Mouse (Mus musculus) embryonic facial prominence, embryonic 14.5 days (tissue): Measurements from ENCODE around the gene Gamt. TPM values are rescaled to one million over a fixed set of nuclear protein-coding genes. Genes with fewer than 3 reads are reported as not detected.
"Not testable (repeated sequence)": the region's sequence is repeated elsewhere in the genome, so short reads cannot be mapped to it uniquely, and the experiment has no call there.

Experiments
- ATAC-seq: fragments of 200-750 bp; cut with Nextera tagmentation; 2 replicates; pipeline ENCODE4 v1.8.0; 2017; ENCODE audit warnings: low read depth, moderate number of reproducible peaks, moderate TSS enrichment
- DNase-seq: peaks from one replicate; pipeline ENCODE4 v3.0.0-alpha.2; 2015; ENCODE audit warnings: low spot score
- H3K27ac ChIP-seq: fragments of 300-500 bp; sonication (generic); replicated peaks from 2 replicates; pipeline ENCODE4 v1.5.1; 2014; ENCODE audit warnings: low read depth, mild to moderate bottlenecking, low read length, moderate library complexity
- H3K27me3 ChIP-seq: fragments of 300-500 bp; sonication (generic); replicated peaks from 2 replicates; pipeline ENCODE4 v1.6.1; 2014; ENCODE audit warnings: low read length; ENCODE audit not compliant: control insufficient read depth, insufficient read depth
- H3K36me3 ChIP-seq: fragments of 300-500 bp; sonication (generic); 2 replicates; pipeline ENCODE4 v1.6.1; 2014; ENCODE audit warnings: low read length, mixed read lengths; ENCODE audit not compliant: control insufficient read depth, insufficient read depth
- H3K4me1 ChIP-seq: fragments of 300-500 bp; sonication (generic); 2 replicates; pipeline ENCODE4 v1.6.1; 2014; ENCODE audit warnings: antibody characterized with exemption, low read length; ENCODE audit not compliant: control insufficient read depth, insufficient read depth
- H3K4me2 ChIP-seq: fragments of 300-500 bp; sonication (generic); 2 replicates; pipeline ENCODE4 v1.6.1; 2014; ENCODE audit warnings: low read depth, mild to moderate bottlenecking, low read length, moderate library complexity, mixed read lengths
- H3K4me3 ChIP-seq: fragments of 300-500 bp; sonication (generic); 2 replicates; pipeline ENCODE4 v1.5.1; 2014; ENCODE audit warnings: low read depth, mild to moderate bottlenecking, low read length
- H3K9ac ChIP-seq: fragments of 300-500 bp; sonication (generic); 2 replicates; pipeline ENCODE4 v1.6.1; 2014; ENCODE audit warnings: low read depth, mild to moderate bottlenecking, low read length, moderate library complexity, mixed read lengths
- H3K9me3 ChIP-seq: fragments of 300-500 bp; sonication (generic); 2 replicates; pipeline ENCODE4 v1.6.1; 2016; ENCODE audit warnings: low read length; ENCODE audit not compliant: control insufficient read depth
- WGBS: fragments of 180-500 bp; shearing (Covaris S2); extraction: QIAGEN DNeasy Blood & Tissue Kit; methylation state at CpG from one replicate; pipeline ENCODE4 v1.1.7; 2014; 5-methylcytosine and 5-hydroxymethylcytosine counted together
- microRNA-seq: library from miRNA; unstranded; fragments of <30 nt; microRNA quantifications from one replicate; pipeline ENCODE4, GENCODE M21; 2016; ENCODE audit warnings: borderline number of aligned reads
- polyA plus RNA-seq: library from polyadenylated mRNA; unstranded; fragments of >200 nt; fragmentation: Nextera tagmentation; extraction: Ambion mirVana; gene quantifications from 2 replicates; pipeline ENCODE4 v1.2.1, GENCODE M21; 2014

Gene Gamt
- polyA plus RNA-seq, 1 experiment from 2014 or later: 139 TPM

DNA sequence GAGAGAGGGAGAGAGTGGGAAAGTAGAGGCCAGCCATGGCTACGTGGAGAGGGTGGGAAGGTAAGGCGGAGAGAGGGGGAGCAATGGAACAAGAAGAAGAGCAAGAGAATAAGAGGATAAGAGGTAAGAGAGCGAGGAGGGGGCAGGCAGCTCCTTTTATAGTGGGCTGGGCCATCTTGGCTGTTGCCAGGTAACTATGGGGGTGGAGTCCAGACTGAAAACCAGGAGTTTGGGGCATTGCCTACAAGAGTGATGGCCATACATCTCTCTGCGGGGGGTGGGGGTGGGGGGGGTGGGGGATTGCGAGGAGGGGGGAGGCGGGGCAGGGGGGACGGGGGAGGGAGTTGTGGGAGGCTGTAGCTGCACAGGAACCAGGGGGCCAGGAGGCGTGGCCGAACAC lies 40.1 kb downstream of the Gamt start:
- no peak overlapping the region for H3K4me2 ChIP-seq
- H3K9me3 ChIP-seq: no peaks in the 10 kb centered on the region
- no peak overlapping the region for H3K27ac ChIP-seq
- H3K4me3 ChIP-seq: no peak overlapping the region
- WGBS: 52% methylated on average over 4 of the region's 9 CpGs
- H3K36me3 ChIP-seq: no peaks in the 10 kb centered on the region
- no peak for DNase-seq
- ATAC-seq: no peak
- no peak overlapping the region for H3K9ac ChIP-seq
- peaks cover 1% of the 10 kb centered on the region for H3K4me1 ChIP-seq
- no peaks in the 10 kb centered on the region for H3K27me3 ChIP-seq

- H3K4me2 ChIP-seq: no peak overlapping the region
- H3K9ac ChIP-seq: peak overlapping the region; percentile 48
- no peaks in the 10 kb centered on the region for H3K9me3 ChIP-seq
- no peaks in the 10 kb centered on the region for H3K27me3 ChIP-seq
- WGBS: 25% methylated on average over 16 of the region's 16 CpGs
- no peaks in the 10 kb centered on the region for H3K4me1 ChIP-seq
- H3K27ac ChIP-seq: no peak overlapping the region
- H3K4me3 ChIP-seq: no peak overlapping the region
- H3K36me3 ChIP-seq: no peaks in the 10 kb centered on the region
- DNase-seq: no peak
- ATAC-seq: no peak
Measured at GRCm38 (mm10) chr10:80215048-80215772, 45.6 kb downstream of the Gamt start.

- not testable (repeated sequence) for ATAC-seq, H3K4me2 ChIP-seq, H3K27ac ChIP-seq, H3K9ac ChIP-seq, H3K36me3 ChIP-seq, H3K9me3 ChIP-seq, H3K4me1 ChIP-seq, DNase-seq, H3K4me3 ChIP-seq, H3K27me3 ChIP-seq
- 73% methylated on average over 7 of the region's 7 CpGs for WGBS
Measured at GRCm38 (mm10) chr10:80211547-80212103, 49.2 kb downstream of the Gamt start.

- peak; percentile 18; the same call in 1 of the 2 replicates for ATAC-seq
- Histone ChIP-seq H3K9me3 (no peaks in the 10 kb centered on the region), H3K36me3 (no peaks in the 10 kb centered on the region), H3K4me3 (no peak overlapping the region), H3K4me1 (peaks cover 6% of the 10 kb centered on the region; the same call in 1 of the 2 replicates), H3K27me3 (no peaks in the 10 kb centered on the region), H3K4me2 (peak overlapping the region; percentile 35), H3K27ac (0 out of 2 replicates have a peak overlapping the region, but pooled peaks have one; percentile 10), H3K9ac (peak overlapping the region; percentile 45)
- WGBS: 11% methylated on average over 20 of the region's 24 CpGs
- DNase-seq: peak; percentile 52
Measured at GRCm38 (mm10) chr10:80208841-80209371, 51.9 kb downstream of the Gamt start.

DNA sequence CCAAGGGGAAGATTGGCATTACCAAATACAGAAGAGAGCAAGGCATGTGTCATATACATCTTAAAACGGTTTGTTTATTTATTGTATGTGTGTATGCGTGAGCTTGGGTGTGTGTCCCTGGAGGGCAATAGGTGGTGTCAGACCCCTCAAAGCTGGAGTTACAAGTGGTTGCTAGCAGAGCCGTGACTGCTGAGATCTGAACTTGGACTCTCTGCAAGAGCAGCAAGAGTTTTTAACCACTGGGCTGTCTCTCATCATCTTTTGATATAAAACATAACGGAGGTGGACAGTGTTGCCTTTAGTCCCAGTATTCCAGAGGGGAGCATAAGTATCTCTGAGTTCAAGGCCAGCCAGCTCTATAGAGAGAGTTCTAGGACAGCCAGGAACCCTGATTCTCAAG lies 52.6 kb downstream of the Gamt start:
- 68% methylated on average over 4 of the region's 4 CpGs for WGBS
- ATAC-seq: no peak
- peaks cover 6% of the 10 kb centered on the region; the same call in 1 of the 2 replicates for H3K4me1 ChIP-seq

More for the DNA sequence above, 52.6 kb downstream of the Gamt start:
- Histone ChIP-seq H3K4me3 (no peak overlapping the region), H3K9me3 (no peaks in the 10 kb centered on the region), H3K27ac (no peak overlapping the region), H3K27me3 (no peaks in the 10 kb centered on the region), H3K9ac (no peak overlapping the region), H3K4me2 (no peak overlapping the region), H3K36me3 (no peaks in the 10 kb centered on the region)
- no peak for DNase-seq

Small RNA genes lying within 50 kb of the gene (microRNA-seq; reads per million reads assigned to microRNA genes)
- not detected for gene Mir6911

Other genes starting within 250 kb of the Gamt start
- 4.4 and 6.4 TPM in 2 replicates for gene Arhgap45, start 244.4 kb downstream of the Gamt start, polyA plus RNA-seq
- 207 and 227 TPM in 2 replicates for gene Polr2e, start 221.2 kb downstream of the Gamt start, polyA plus RNA-seq
- 505 and 517 TPM in 2 replicates for gene Gpx4, start 213.8 kb downstream of the Gamt start, polyA plus RNA-seq
- 12.8 and 14.1 TPM in 2 replicates for gene Sbno2, start 155.4 kb downstream of the Gamt start, polyA plus RNA-seq
- 32.6 and 32.7 TPM in 2 replicates for gene Stk11, start 145.2 kb downstream of the Gamt start, polyA plus RNA-seq
- gene Atp5d, start 122.4 kb downstream of the Gamt start, polyA plus RNA-seq: 474 and 475 TPM in 2 replicates
- 7.3 and 9.0 TPM in 2 replicates for gene Cbarp, start 120.2 kb downstream of the Gamt start, polyA plus RNA-seq
- gene Midn, start 112.7 kb downstream of the Gamt start, polyA plus RNA-seq: 34.2 and 37.0 TPM in 2 replicates
- gene Cirbp, start 95.0 kb downstream of the Gamt start, polyA plus RNA-seq: 59.7 and 88.3 TPM in 2 replicates
- gene 1600002K03Rik, start 88.1 kb downstream of the Gamt start, polyA plus RNA-seq: 11.0 and 13.1 TPM in 2 replicates
- 20.9 and 23.6 TPM in 2 replicates for gene Efna2, start 81.5 kb downstream of the Gamt start, polyA plus RNA-seq
- gene Mum1, start 34.6 kb downstream of the Gamt start, polyA plus RNA-seq: 50.8 and 52.1 TPM in 2 replicates
- gene Ndufs7, start 11.9 kb downstream of the Gamt start, polyA plus RNA-seq: 360 and 370 TPM in 2 replicates
- 42.3 and 43.5 TPM in 2 replicates for gene Dazap1, start 474 bp upstream of the Gamt start, polyA plus RNA-seq
- gene Rps15, start 31.4 kb upstream of the Gamt start, polyA plus RNA-seq: 1,047 and 1,145 TPM in 2 replicates
- gene Apc2, start 35.0 kb upstream of the Gamt start, polyA plus RNA-seq: 6.2 and 7.4 TPM in 2 replicates
- gene 2310011J03Rik, start 59.5 kb upstream of the Gamt start, polyA plus RNA-seq: 38.5 and 46.3 TPM in 2 replicates
- gene Pcsk4, start 68.5 kb upstream of the Gamt start, polyA plus RNA-seq: 1.7 and 2.9 TPM in 2 replicates
- gene Reep6, start 68.9 kb upstream of the Gamt start, polyA plus RNA-seq: 5.6 and 7.5 TPM in 2 replicates
- gene Adamtsl5, start 87.4 kb upstream of the Gamt start, polyA plus RNA-seq: 5.8 and 6.3 TPM in 2 replicates
- gene Plk5, start 95.4 kb upstream of the Gamt start, polyA plus RNA-seq: 0.47 and 0.72 TPM in 2 replicates
- 6.2 and 6.4 TPM in 2 replicates for gene Mex3d, start 126.6 kb upstream of the Gamt start, polyA plus RNA-seq
- 164 and 186 TPM in 2 replicates for gene Mbd3, start 138.5 kb upstream of the Gamt start, polyA plus RNA-seq
- gene Uqcr11, start 145.8 kb upstream of the Gamt start, polyA plus RNA-seq: 751 and 879 TPM in 2 replicates
- gene Tcf3, start 172.6 kb upstream of the Gamt start, polyA plus RNA-seq: 93.7 and 112 TPM in 2 replicates
- gene Onecut3, start 233.8 kb upstream of the Gamt start, polyA plus RNA-seq: not detected in 2 replicates